Mouse (Mus musculus): ENCODE measurements at regions not wholly inside any gene's neighbourhood (a gene's known extent, or its start where the extent isn't known, plus 50 kb on each side); places are given as distances from the start of the nearest gene placed in this dataset.
A peak's percentile ranks its signal among the peaks of the same experiment; 100 is the strongest.

GRCm38 (mm10) chr13:14789827-14790226 is 159.9 kb downstream of the AW209491 start:
- Histone ChIP-seq H3K27me3 (ENCODE audit: insufficient read depth, low read length) (no peaks in the 10 kb centered on the region), H3K4me2 (ENCODE audit: low read depth, low read length, poor library complexity, severe bottlenecking) (no peak overlapping the region), H3K36me3 (ENCODE audit: insufficient read depth, low read length) (no peaks in the 10 kb centered on the region), H3K9me3 (ENCODE audit: low read length) (no peaks in the 10 kb centered on the region), H3K27ac (ENCODE audit: low read depth, low read length) (no peak overlapping the region), H3K4me3 (ENCODE audit: low read depth, low read length) (no peak overlapping the region), H3K9ac (replicated peaks; ENCODE audit: low read length, poor library complexity, severe bottlenecking) (no peak overlapping the region), H3K4me1 (ENCODE audit: insufficient read depth, low read length) (no peaks in the 10 kb centered on the region)
- WGBS, result 42% methylated on average over 3 of the region's 3 CpGs
- TF ChIP-seq CTCF (IDR thresholded peaks at IDR 0.05), result no peak
- DNase-seq (ENCODE audit: low spot score) (no peak), ATAC-seq (ENCODE audit: low FRiP score) (no peak)

- no peak overlapping the region for H3K27ac ChIP-seq (ENCODE audit: low read depth, low read length)
- H3K4me2 ChIP-seq (ENCODE audit: low read depth, low read length, poor library complexity, severe bottlenecking), result no peak overlapping the region
- H3K4me1 ChIP-seq (ENCODE audit: insufficient read depth, low read length), result no peaks in the 10 kb centered on the region
- no peaks in the 10 kb centered on the region for H3K9me3 ChIP-seq (ENCODE audit: low read length)
- H3K27me3 ChIP-seq (ENCODE audit: insufficient read depth, low read length), result no peaks in the 10 kb centered on the region
- TF ChIP-seq CTCF (IDR thresholded peaks at IDR 0.05), result no peak
- peak; percentile 23 for DNase-seq (ENCODE audit: low spot score)
- no peak overlapping the region for H3K9ac ChIP-seq (replicated peaks; ENCODE audit: low read length, poor library complexity, severe bottlenecking)
- H3K36me3 ChIP-seq (ENCODE audit: insufficient read depth, low read length), result no peaks in the 10 kb centered on the region
- no peak overlapping the region for H3K4me3 ChIP-seq (ENCODE audit: low read depth, low read length)
- no peak for ATAC-seq (ENCODE audit: low FRiP score)
These were observed 170.3 kb downstream of the AW209491 start for GRCm38 (mm10) chr13:14800246-14800645.

- Histone ChIP-seq H3K4me1 (ENCODE audit: insufficient read depth, low read length) (no peaks in the 10 kb centered on the region), H3K27me3 (ENCODE audit: insufficient read depth, low read length) (no peaks in the 10 kb centered on the region), H3K9me3 (ENCODE audit: low read length) (no peaks in the 10 kb centered on the region), H3K4me3 (ENCODE audit: low read depth, low read length) (no peak overlapping the region), H3K36me3 (ENCODE audit: insufficient read depth, low read length) (no peaks in the 10 kb centered on the region), H3K27ac (ENCODE audit: low read depth, low read length) (no peak overlapping the region), H3K4me2 (ENCODE audit: low read depth, low read length, poor library complexity, severe bottlenecking) (no peak overlapping the region), H3K9ac (replicated peaks; ENCODE audit: low read length, poor library complexity, severe bottlenecking) (no peak overlapping the region)
- WGBS, result 15% methylated on average over 3 of the region's 3 CpGs
- DNase-seq (ENCODE audit: low spot score) (no peak), ATAC-seq (ENCODE audit: low FRiP score) (no peak)
- TF ChIP-seq CTCF (IDR thresholded peaks at IDR 0.05), result no peak
These were observed 171.1 kb downstream of the AW209491 start for GRCm38 (mm10) chr13:14801020-14801419.

- Histone ChIP-seq H3K36me3 (ENCODE audit: insufficient read depth, low read length) (no peaks in the 10 kb centered on the region), H3K27ac (ENCODE audit: low read depth, low read length) (no peak overlapping the region), H3K4me1 (ENCODE audit: insufficient read depth, low read length) (no peaks in the 10 kb centered on the region), H3K4me3 (ENCODE audit: low read depth, low read length) (no peak overlapping the region), H3K9me3 (ENCODE audit: low read length) (no peaks in the 10 kb centered on the region), H3K27me3 (ENCODE audit: insufficient read depth, low read length) (no peaks in the 10 kb centered on the region), H3K9ac (replicated peaks; ENCODE audit: low read length, poor library complexity, severe bottlenecking) (no peak overlapping the region), H3K4me2 (ENCODE audit: low read depth, low read length, poor library complexity, severe bottlenecking) (no peak overlapping the region)
- no peak for DNase-seq (ENCODE audit: low spot score)
- ATAC-seq (ENCODE audit: low FRiP score), result 0 out of 2 replicates have a peak, but pooled peaks have one; percentile 41
- WGBS, result 65% methylated on average over 2 of the region's 2 CpGs
- no peak for TF ChIP-seq CTCF (IDR thresholded peaks at IDR 0.05)
These were observed 172.4 kb downstream of the AW209491 start for GRCm38 (mm10) chr13:14802391-14802790.

GRCm38 (mm10) chr13:14835362-14835761 is 205.4 kb downstream of the AW209491 start:
- DNase-seq (ENCODE audit: low spot score) (no peak), ATAC-seq (ENCODE audit: low FRiP score) (no peak)
- Histone ChIP-seq H3K27me3 (ENCODE audit: insufficient read depth, low read length) (no peaks in the 10 kb centered on the region), H3K36me3 (ENCODE audit: insufficient read depth, low read length) (no peaks in the 10 kb centered on the region), H3K27ac (ENCODE audit: low read depth, low read length) (no peak overlapping the region), H3K4me1 (ENCODE audit: insufficient read depth, low read length) (no peaks in the 10 kb centered on the region), H3K9me3 (ENCODE audit: low read length) (no peaks in the 10 kb centered on the region), H3K4me2 (ENCODE audit: low read depth, low read length, poor library complexity, severe bottlenecking) (no peak overlapping the region), H3K4me3 (ENCODE audit: low read depth, low read length) (no peak overlapping the region), H3K9ac (replicated peaks; ENCODE audit: low read length, poor library complexity, severe bottlenecking) (no peak overlapping the region)
- no peak for TF ChIP-seq CTCF (IDR thresholded peaks at IDR 0.05)
